Mouse (Mus musculus) megakaryocyte, embryonic 14.5 days (primary cell): ENCODE data around the gene Tor1b. TPM values are rescaled to one million over a fixed set of nuclear protein-coding genes. Genes with fewer than 3 reads are reported as not detected.

Experiments
- H3K27me3 ChIP-seq: replicated peaks from 2 replicates; pipeline ENCODE3; 2012; ENCODE audit warnings: inconsistent platforms
- H3K36me3 ChIP-seq: replicated peaks from 2 replicates; pipeline ENCODE3; 2012; ENCODE audit warnings: low read length, inconsistent platforms, mixed read lengths
- H3K4me1 ChIP-seq: 2 replicates; pipeline ENCODE4 v1.6.1; 2012; ENCODE audit warnings: inconsistent platforms
- H3K4me3 ChIP-seq: replicated peaks from 2 replicates; pipeline ENCODE3; 2012; ENCODE audit warnings: moderate library complexity, mild to moderate bottlenecking, inconsistent platforms
- H3K9me3 ChIP-seq: 2 replicates; pipeline ENCODE4 v1.6.1; 2012; ENCODE audit warnings: inconsistent platforms
- FLI1 ChIP-seq: IDR thresholded peaks from 2 replicates; pipeline ENCODE4 v1.6.1; 2012; ENCODE audit warnings: low read length, inconsistent platforms, mixed read lengths
- GATA1 ChIP-seq: IDR thresholded peaks from 3 replicates; pipeline ENCODE4 v1.6.1; 2012; ENCODE audit warnings: mixed read lengths, low read length, inconsistent platforms, borderline replicate concordance
- polyA plus RNA-seq: library from polyadenylated mRNA; stranded (reverse); fragments of >175 nt; gene quantifications from 2 replicates; pipeline ENCODE4 v1.2.3, GENCODE M21; 2012; ENCODE audit warnings: low replicate concordance; ENCODE audit not compliant: insufficient read depth

The Tor1b gene
- polyA plus RNA-seq, 1 experiment, result 2.7 TPM

GRCm38 (mm10) chr2:31006434-31006833 is 53.7 kb downstream of the Tor1b start:
- H3K4me1 ChIP-seq, result peaks cover 86% of the 10 kb centered on the region
- peak overlapping the region; percentile 84 for H3K4me3 ChIP-seq
- TF ChIP-seq GATA1 (peak; percentile 58; the same call in 1 of the 3 replicates), FLI1 (no peak)
- H3K9me3 ChIP-seq, result no peaks in the 10 kb centered on the region
- peaks cover 94% of the 10 kb centered on the region for H3K36me3 ChIP-seq
- no peaks in the 10 kb centered on the region for H3K27me3 ChIP-seq

GRCm38 (mm10) chr2:31007208-31007607 is 54.4 kb downstream of the Tor1b start:
- no peaks in the 10 kb centered on the region for H3K9me3 ChIP-seq
- H3K4me1 ChIP-seq, result peaks cover 94% of the 10 kb centered on the region
- H3K27me3 ChIP-seq, result no peaks in the 10 kb centered on the region
- H3K36me3 ChIP-seq, result peaks cover 93% of the 10 kb centered on the region
- TF ChIP-seq GATA1 (no peak), FLI1 (no peak)
- H3K4me3 ChIP-seq, result no peak overlapping the region

Other genes starting within 250 kb of the Tor1b start
- not detected in 2 replicates for gene 1700001O22Rik, start 149.3 kb upstream of the Tor1b start, polyA plus RNA-seq
- 10.3 and 36.9 TPM in 2 replicates for gene Ntmt1, start 145.1 kb upstream of the Tor1b start, polyA plus RNA-seq
- 14.8 and 21.5 TPM in 2 replicates for gene Asb6, start 122.6 kb upstream of the Tor1b start, polyA plus RNA-seq
- gene Prrx2, start 118.0 kb upstream of the Tor1b start, polyA plus RNA-seq, result not detected in 2 replicates
- 0.31 TPM in 1 of 2 replicates, not detected in the other for gene Ptges, start 23.1 kb upstream of the Tor1b start, polyA plus RNA-seq
- gene Tor1a, start 15.0 kb downstream of the Tor1b start, polyA plus RNA-seq, result 75.1 and 117 TPM in 2 replicates
- gene BC005624, start 29.2 kb downstream of the Tor1b start, polyA plus RNA-seq, result 17.7 TPM in 1 of 2 replicates, not detected in the other
- gene Usp20, start 29.3 kb downstream of the Tor1b start, polyA plus RNA-seq, result 8.0 and 25.0 TPM in 2 replicates
- 44.7 and 52.5 TPM in 2 replicates for gene Fnbp1, start 189.0 kb downstream of the Tor1b start, polyA plus RNA-seq
- 5.0 and 11.9 TPM in 2 replicates for gene Gpr107, start 199.4 kb downstream of the Tor1b start, polyA plus RNA-seq